Mouse (Mus musculus) forebrain, embryonic 12.5 days (tissue): ENCODE measurements around the gene Prkcz. TPM values are rescaled to one million over a fixed set of nuclear protein-coding genes. Genes with fewer than 3 reads are reported as not detected.

Source experiments
- ATAC-seq: fragments of 200-750 bp; cut with Nextera tagmentation; 2 replicates; pipeline ENCODE4 v1.8.0; 2017; ENCODE audit warnings: moderate TSS enrichment; ENCODE audit not compliant: low FRiP score
- H3K27ac ChIP-seq: fragments of 300-500 bp; sonication (generic); 2 replicates; pipeline ENCODE4 v1.5.1; 2016; ENCODE audit warnings: mild to moderate bottlenecking
- H3K27me3 ChIP-seq: fragments of 300-500 bp; sonication (generic); 2 replicates; pipeline ENCODE4 v1.6.1; 2016; ENCODE audit warnings: mild to moderate bottlenecking
- H3K36me3 ChIP-seq: fragments of 300-500 bp; sonication (generic); replicated peaks from 2 replicates; pipeline ENCODE4 v1.6.1; 2016; ENCODE audit warnings: mild to moderate bottlenecking
- H3K4me1 ChIP-seq: fragments of 300-500 bp; sonication (generic); 2 replicates; pipeline ENCODE4 v1.6.1; 2016
- H3K4me2 ChIP-seq: fragments of 300-500 bp; sonication (generic); 2 replicates; pipeline ENCODE4 v1.6.1; 2016; ENCODE audit warnings: mild to moderate bottlenecking, moderate library complexity
- H3K4me3 ChIP-seq: fragments of 300-500 bp; sonication (generic); replicated peaks from 2 replicates; pipeline ENCODE4 v1.5.1; 2016; ENCODE audit warnings: mild to moderate bottlenecking
- H3K9ac ChIP-seq: fragments of 300-500 bp; sonication (generic); 2 replicates; pipeline ENCODE4 v1.6.1; 2016; ENCODE audit warnings: mild to moderate bottlenecking
- H3K9me3 ChIP-seq: fragments of 300-500 bp; sonication (generic); 2 replicates; pipeline ENCODE4 v1.6.1; 2016
- WGBS: fragments of 180-500 bp; shearing (Covaris S2); methylation state at CpG from one replicate; pipeline ENCODE4 v1.1.7; 2016; 5-methylcytosine and 5-hydroxymethylcytosine counted together
- polyA plus RNA-seq: library from polyadenylated mRNA; unstranded; fragments of >200 nt; fragmentation: Nextera tagmentation; extraction: Ambion mirVana; gene quantifications from 2 replicates; pipeline ENCODE4 v1.2.1, GENCODE M21; 2016

The Prkcz gene
- polyA plus RNA-seq, 1 experiment from 2014 or later: 26.7 TPM

DNA sequence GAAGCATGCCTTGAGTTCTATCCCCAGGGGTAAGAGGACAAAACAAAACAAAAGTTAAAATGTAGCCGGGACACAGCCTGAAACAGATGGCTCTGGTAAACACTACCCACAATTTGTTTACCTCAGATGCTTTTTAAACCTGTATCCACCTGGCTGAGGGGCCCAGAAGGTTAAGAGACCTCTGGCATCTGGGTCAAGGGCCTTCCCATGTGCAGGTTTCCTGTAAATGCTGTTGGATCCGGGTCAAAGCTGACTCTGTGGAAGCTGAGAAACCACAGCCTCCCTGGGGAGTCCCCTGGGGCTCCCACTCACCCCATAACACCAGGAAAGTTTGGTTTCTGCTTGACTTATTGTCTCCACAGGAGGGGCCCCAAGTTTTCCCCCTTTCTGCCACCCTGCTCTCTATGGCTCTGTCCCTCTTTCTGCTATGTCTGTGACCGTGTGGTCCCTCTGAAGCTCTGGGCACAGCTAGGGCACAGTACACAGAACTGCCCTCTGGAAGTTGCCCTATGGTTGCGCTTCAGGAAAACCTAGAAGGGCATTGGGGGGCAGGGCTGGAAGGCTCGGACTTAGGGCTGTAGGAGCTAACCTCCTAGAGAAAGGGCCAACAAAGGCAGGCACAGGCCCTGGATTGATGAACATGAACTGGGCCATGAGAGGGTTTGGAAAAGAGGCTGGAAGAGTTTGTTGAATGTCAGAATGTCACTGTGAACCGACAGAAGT lies 115.2 kb downstream of the Prkcz start:
- Histone ChIP-seq H3K4me2 (no peak overlapping the region), H3K36me3 (no peaks in the 10 kb centered on the region), H3K9ac (no peak overlapping the region; the same call in 1 of the 2 replicates), H3K9me3 (no peaks in the 10 kb centered on the region), H3K27ac (no peak overlapping the region), H3K4me1 (peaks cover 14% of the 10 kb centered on the region), H3K4me3 (no peak overlapping the region), H3K27me3 (0 out of 2 replicates have a peak, but pooled peaks cover 9% of the 10 kb centered on the region)
- 75% methylated on average over 6 of the region's 6 CpGs for WGBS
- ATAC-seq: no peak

DNA sequence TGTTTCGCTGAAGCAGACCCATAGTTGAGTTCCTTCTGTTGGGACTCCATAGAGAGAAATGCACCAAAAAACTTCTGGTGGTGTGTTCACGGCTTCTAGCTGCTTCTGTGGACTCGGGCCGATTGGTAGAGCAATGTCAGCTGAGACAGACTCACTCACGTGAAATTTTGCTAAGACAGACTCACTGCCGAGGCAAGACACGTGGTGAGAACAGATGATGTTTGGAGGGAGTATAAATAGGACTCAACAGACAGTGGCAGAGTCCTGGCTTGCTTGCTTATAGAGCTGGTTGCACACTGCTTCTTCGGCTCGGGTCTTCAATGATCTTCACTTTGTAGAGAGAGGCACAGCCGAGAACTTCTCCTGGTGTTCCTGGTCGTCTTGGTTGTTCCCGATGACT lies 117.9 kb downstream of the Prkcz start:
- ATAC-seq: no peak
- H3K9me3 ChIP-seq: no peaks in the 10 kb centered on the region
- no peak overlapping the region for H3K4me3 ChIP-seq
- no peak overlapping the region for H3K4me2 ChIP-seq
- H3K27me3 ChIP-seq: 0 out of 2 replicates have a peak, but pooled peaks cover 9% of the 10 kb centered on the region
- H3K4me1 ChIP-seq: 0 out of 2 replicates have a peak, but pooled peaks cover 3% of the 10 kb centered on the region
- 90% methylated on average over 12 of the region's 12 CpGs for WGBS
- no peak overlapping the region for H3K27ac ChIP-seq
- no peak overlapping the region for H3K9ac ChIP-seq
- H3K36me3 ChIP-seq: no peaks in the 10 kb centered on the region

DNA sequence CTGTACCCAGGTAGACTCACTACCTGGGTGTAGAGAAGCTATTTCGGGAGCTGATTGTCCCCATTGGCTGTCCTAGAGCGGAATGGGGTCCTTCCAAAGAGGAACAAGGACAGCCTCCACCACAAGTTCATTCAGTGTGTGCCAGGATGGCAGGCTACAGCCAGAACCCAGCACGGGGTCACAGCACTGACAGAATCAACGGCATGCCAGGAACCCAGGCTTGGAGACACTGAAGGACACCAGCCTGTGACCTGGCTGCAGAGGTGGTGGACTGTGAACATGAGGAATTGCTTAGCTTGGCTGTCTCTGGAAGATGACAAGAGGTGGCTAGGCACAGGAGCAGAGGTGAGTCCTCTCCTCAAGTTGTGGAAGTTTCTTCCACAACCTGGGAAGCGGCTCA lies 118.9 kb downstream of the Prkcz start:
- WGBS: 94% methylated on average over 5 of the region's 5 CpGs
- Histone ChIP-seq H3K4me2 (no peak overlapping the region), H3K36me3 (no peaks in the 10 kb centered on the region), H3K4me3 (no peak overlapping the region), H3K9ac (no peak overlapping the region), H3K4me1 (0 out of 2 replicates have a peak, but pooled peaks cover 3% of the 10 kb centered on the region), H3K9me3 (no peaks in the 10 kb centered on the region), H3K27ac (no peak overlapping the region), H3K27me3 (0 out of 2 replicates have a peak, but pooled peaks cover 9% of the 10 kb centered on the region)
- ATAC-seq: no peak

DNA sequence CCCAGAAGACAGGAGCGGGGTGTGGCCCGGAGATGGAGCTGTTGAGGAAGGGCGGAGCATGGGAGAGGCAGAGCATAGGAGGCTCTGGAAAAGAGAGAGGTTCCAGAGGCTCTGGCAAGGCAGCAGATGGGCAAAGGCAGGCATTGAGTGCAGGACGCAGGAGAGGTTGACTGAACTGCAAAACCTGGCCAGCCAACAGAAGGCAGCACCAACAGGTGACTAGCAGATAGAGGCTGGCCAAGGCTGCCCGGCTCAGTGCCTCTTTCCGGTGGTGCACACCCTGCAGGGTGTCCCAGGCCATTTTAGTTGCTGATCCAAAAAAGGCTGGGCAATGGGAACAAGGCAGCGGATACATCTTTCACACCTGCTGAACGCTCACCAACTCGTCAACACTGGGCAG lies 119.4 kb downstream of the Prkcz start:
- H3K9me3 ChIP-seq: no peaks in the 10 kb centered on the region
- H3K4me1 ChIP-seq: 0 out of 2 replicates have a peak, but pooled peaks cover 2% of the 10 kb centered on the region
- H3K4me3 ChIP-seq: no peak overlapping the region
- H3K9ac ChIP-seq: no peak overlapping the region
- no peak overlapping the region for H3K27ac ChIP-seq
- H3K27me3 ChIP-seq: 0 out of 2 replicates have a peak, but pooled peaks cover 9% of the 10 kb centered on the region
- no peaks in the 10 kb centered on the region for H3K36me3 ChIP-seq
- ATAC-seq: no peak
- H3K4me2 ChIP-seq: no peak overlapping the region
- WGBS: 88% methylated on average over 9 of the region's 9 CpGs

DNA sequence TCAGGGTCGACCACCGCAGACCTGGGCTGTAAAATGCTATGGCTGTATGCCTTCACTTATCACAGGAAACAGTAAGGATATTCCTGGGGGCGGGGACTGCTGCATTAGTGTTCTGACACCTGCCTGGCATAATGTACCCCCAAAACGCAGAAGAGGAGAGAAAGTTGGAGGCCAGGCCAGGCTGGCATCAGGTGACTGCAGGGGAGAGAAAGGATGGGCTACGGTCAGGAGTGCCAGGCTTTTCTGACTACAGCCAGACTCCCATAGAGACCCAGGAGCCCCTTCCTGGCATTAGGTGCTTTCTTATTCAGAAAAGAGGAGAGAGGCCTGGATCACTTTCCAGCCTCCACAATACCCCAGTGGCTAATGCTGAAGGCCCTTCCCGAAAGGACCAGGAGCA lies 121.7 kb downstream of the Prkcz start:
- H3K4me3 ChIP-seq: no peak overlapping the region
- H3K9ac ChIP-seq: no peak overlapping the region
- no peak for ATAC-seq
- no peak overlapping the region for H3K4me2 ChIP-seq
- WGBS: 60% methylated on average over 6 of the region's 6 CpGs
- H3K27me3 ChIP-seq: 0 out of 2 replicates have a peak, but pooled peaks cover 9% of the 10 kb centered on the region
- H3K4me1 ChIP-seq: peaks cover 21% of the 10 kb centered on the region
- H3K27ac ChIP-seq: no peak overlapping the region
- no peaks in the 10 kb centered on the region for H3K9me3 ChIP-seq
- H3K36me3 ChIP-seq: no peaks in the 10 kb centered on the region

DNA sequence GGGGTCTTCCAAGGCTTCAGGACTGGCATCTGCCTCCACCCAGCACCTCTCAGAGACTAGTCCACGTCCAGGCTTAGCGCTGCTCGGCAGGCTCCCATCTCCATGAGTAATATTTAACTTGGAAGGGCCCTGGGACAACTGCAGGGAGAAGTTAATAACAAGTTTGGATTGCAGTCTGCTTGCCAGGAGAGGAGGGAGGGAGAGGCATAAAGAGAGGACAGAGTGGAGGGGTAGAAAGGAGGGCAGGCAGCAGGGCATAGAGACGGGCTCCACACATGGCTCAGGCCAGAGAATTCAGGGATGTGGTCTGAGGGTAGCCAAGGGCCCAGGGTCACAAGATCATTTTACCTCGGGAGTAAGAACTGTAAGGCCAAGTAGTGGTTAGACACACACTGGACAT lies 122.9 kb downstream of the Prkcz start:
- H3K27me3 ChIP-seq: 0 out of 2 replicates have a peak, but pooled peaks cover 9% of the 10 kb centered on the region
- H3K36me3 ChIP-seq: no peaks in the 10 kb centered on the region
- no peak overlapping the region for H3K9ac ChIP-seq
- H3K4me2 ChIP-seq: no peak overlapping the region
- H3K9me3 ChIP-seq: no peaks in the 10 kb centered on the region
- no peak overlapping the region for H3K4me3 ChIP-seq
- no peak for ATAC-seq
- no peak overlapping the region for H3K27ac ChIP-seq
- WGBS: 88% methylated on average over 5 of the region's 5 CpGs
- H3K4me1 ChIP-seq: peaks cover 33% of the 10 kb centered on the region

DNA sequence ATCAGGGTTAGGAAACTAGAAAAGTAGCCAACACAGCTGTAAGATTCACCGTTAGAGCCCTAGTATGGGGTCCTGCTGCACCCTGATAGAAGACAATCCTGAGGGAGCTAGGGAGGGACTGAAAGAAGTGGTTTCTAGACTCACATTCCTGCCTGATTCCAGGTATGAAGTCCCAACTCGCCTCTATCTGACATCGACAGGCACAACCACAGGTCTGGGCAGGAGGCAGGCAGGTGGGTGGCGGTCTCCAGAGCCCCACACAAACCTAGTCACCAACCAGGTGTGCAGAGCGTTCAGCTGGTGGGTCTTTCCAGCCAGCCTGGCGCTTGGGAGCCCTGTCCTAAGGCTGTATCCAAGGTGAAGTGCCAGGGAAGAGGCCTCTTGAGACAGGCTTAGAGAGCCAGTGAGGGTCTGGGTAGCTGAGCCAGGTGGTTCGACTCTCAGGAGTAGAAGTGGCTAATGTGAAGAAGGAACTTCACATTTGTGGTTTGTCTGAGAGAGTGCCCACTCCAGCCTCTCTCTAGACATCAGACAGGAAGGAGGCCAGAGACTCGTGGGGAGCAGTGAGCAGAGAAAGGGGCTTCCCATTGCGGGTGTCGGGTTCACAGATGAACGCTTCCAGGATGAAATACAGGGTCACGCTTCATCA lies 124.3 kb downstream of the Prkcz start:
- H3K27ac ChIP-seq: 0 out of 2 replicates have a peak overlapping the region, but pooled peaks have one; percentile 13
- no peaks in the 10 kb centered on the region for H3K36me3 ChIP-seq
- peaks cover 34% of the 10 kb centered on the region for H3K4me1 ChIP-seq
- ATAC-seq: no peak
- H3K9me3 ChIP-seq: no peaks in the 10 kb centered on the region
- H3K9ac ChIP-seq: no peak overlapping the region
- H3K4me3 ChIP-seq: no peak overlapping the region
- 0 out of 2 replicates have a peak, but pooled peaks cover 5% of the 10 kb centered on the region for H3K27me3 ChIP-seq
- 84% methylated on average over 12 of the region's 12 CpGs for WGBS
- no peak overlapping the region for H3K4me2 ChIP-seq

DNA sequence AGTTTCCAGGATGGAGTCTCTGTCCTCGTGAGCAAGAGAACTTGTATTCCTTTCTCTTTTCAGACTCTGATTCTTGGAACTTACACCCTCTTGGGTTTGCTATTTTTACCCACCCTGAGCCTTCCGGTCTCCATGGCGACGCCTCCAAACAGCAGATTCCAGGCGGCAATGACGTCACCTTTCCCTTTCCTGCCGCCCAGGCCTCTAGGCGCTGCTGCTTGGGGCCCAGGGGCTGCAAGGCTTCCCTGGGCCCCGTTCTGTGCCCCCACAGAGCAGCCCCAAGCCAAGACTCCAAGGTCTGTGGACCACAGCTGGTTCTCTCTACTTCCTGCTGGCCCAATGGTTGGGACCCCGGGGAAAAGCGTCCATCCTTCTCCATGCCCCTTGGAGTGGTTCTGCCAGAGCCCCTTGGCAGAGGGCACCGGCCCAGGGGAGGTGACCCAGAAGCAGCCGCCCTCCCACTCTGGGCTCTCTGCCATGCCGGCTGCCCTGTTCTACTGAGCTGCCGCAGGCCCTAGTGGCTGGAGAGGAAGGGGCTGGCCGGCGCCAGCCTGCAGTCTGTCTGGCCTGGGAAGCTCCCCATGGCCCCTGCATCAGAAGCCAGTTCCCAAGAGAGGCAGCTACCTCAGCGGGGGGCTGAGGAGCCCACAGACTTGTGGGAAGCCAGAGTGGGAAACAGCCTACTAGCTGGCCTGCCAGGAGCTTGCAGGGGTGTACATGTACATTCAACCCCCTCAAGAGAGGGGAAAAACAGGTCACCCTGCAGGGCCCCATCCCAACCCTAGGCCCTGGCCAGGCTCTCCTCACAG lies 125.6 kb downstream of the Prkcz start:
- H3K4me3 ChIP-seq: 0 out of 2 replicates have a peak overlapping the region, but pooled peaks have one; percentile 14
- WGBS: 15% methylated on average over 18 of the region's 18 CpGs
- H3K9ac ChIP-seq: peak overlapping the region; percentile 52
- H3K4me1 ChIP-seq: peaks cover 34% of the 10 kb centered on the region
- H3K36me3 ChIP-seq: no peaks in the 10 kb centered on the region
- peak overlapping the region; percentile 94 for H3K27ac ChIP-seq
- no peaks in the 10 kb centered on the region for H3K9me3 ChIP-seq
- peak; percentile 82 for ATAC-seq
- no peaks in the 10 kb centered on the region for H3K27me3 ChIP-seq
- peak overlapping the region; percentile 46 for H3K4me2 ChIP-seq

DNA sequence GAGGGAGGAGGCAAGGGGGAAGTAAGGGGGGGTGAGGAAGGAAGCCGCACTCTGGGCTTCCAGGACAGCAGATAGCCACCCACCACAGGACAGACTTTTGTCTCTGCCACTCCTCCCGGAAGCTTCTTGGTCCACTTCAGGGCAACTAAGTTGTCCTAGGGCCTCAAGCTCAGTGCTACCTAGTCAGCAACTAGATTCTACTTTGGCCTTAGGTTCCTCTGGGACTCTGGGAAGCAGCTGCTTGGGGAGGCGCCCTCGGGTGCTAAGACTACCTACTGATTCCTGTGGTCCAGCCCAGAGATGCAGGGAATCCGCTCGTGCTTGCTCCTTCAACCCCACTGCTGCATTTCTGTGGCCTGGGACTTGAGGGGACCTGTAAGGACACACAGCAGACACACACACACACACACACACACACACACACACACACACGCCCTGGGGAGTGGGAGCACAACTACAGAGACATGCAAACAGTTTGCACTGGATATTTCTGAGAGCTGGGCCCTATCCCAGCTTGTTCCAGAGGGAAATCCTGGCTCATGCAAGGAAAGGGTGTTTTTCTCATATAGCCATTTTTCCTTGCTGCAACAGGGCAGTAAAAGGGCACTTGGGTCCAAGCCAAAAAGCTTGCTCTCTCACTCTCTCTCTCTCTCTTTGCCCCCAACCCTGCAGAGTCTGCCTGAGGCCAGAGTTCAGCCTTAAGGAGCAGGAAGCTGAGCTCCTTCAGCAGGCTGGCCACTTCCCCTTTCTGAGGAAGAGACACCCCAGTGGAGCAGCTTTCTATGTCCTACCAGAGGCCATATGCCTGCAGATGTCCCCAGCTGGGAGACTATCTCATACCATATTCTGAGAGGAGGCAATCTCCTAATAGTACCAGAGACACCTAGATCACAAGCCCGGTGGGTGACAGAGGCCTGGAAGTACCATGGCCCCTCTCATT lies 126.5 kb downstream of the Prkcz start:
- peak overlapping the region; percentile 41 for H3K9ac ChIP-seq
- H3K4me2 ChIP-seq: peak overlapping the region; percentile 46
- H3K9me3 ChIP-seq: no peaks in the 10 kb centered on the region
- no peak overlapping the region for H3K4me3 ChIP-seq
- H3K27me3 ChIP-seq: no peaks in the 10 kb centered on the region
- H3K36me3 ChIP-seq: no peaks in the 10 kb centered on the region
- H3K4me1 ChIP-seq: peaks cover 34% of the 10 kb centered on the region
- WGBS: 70% methylated on average over 8 of the region's 8 CpGs
- no peak for ATAC-seq
- H3K27ac ChIP-seq: peak overlapping the region; percentile 94

DNA sequence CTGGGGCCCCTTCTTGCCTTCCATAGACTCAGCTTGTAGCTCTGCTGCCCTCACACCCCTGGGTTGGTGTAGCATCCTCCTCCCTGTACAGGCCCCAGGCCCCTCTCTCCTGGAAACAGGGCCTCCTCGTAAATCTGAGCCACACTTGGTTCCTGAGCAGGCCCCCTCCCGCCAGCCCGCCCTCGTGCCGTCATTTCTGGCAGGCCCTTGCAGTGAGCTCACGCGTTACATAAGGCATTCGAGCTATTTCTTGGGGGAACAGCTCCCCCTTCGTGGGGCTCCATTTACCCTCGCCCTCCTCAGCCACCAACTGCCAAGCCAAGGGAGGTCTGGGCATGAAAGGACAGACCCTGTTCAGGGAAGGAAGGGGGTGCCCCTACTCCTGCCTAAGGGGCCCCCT lies 127.3 kb downstream of the Prkcz start:
- Histone ChIP-seq H3K4me2 (no peak overlapping the region), H3K27me3 (no peaks in the 10 kb centered on the region)
- 29% methylated on average over 10 of the region's 10 CpGs for WGBS

DNA sequence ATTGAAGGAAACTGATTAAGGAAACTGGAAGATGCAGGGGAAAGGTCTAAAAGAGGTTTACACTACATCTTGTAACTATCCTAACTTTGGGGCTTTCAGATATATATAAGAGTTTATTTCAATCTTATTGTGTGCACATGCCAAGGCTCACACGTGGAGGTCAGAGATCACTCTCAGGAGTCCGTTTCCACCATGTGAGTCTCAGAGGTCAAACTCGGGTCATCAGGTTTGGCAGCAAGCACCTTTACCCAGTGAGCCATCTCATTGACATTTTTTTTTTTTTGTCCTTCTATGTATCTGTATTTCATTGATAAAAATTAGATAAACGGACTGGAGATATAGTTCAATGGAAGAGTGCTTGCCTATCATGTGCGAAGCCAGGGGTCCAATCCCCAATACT lies 132.7 kb downstream of the Prkcz start:
- H3K27ac ChIP-seq: no peak overlapping the region
- no peak overlapping the region for H3K9ac ChIP-seq
- no peak for ATAC-seq
- H3K4me3 ChIP-seq: no peak overlapping the region
- no peaks in the 10 kb centered on the region for H3K27me3 ChIP-seq
- peaks cover 6% of the 10 kb centered on the region for H3K4me1 ChIP-seq
- 84% methylated on average over 5 of the region's 5 CpGs for WGBS
- no peaks in the 10 kb centered on the region for H3K36me3 ChIP-seq
- no peak overlapping the region for H3K4me2 ChIP-seq
- H3K9me3 ChIP-seq: no peaks in the 10 kb centered on the region

More for the DNA sequence above, 127.3 kb downstream of the Prkcz start:
- no peaks in the 10 kb centered on the region for H3K36me3 ChIP-seq
- H3K4me3 ChIP-seq: no peak overlapping the region
- H3K9ac ChIP-seq: peak overlapping the region; percentile 41
- peak; percentile 14; the same call in 1 of the 2 replicates for ATAC-seq
- peak overlapping the region; percentile 94 for H3K27ac ChIP-seq
- H3K9me3 ChIP-seq: no peaks in the 10 kb centered on the region
- H3K4me1 ChIP-seq: peaks cover 34% of the 10 kb centered on the region
